ENCODE assay signal across 33 mouse cellular contexts in the genomic region with DNA sequence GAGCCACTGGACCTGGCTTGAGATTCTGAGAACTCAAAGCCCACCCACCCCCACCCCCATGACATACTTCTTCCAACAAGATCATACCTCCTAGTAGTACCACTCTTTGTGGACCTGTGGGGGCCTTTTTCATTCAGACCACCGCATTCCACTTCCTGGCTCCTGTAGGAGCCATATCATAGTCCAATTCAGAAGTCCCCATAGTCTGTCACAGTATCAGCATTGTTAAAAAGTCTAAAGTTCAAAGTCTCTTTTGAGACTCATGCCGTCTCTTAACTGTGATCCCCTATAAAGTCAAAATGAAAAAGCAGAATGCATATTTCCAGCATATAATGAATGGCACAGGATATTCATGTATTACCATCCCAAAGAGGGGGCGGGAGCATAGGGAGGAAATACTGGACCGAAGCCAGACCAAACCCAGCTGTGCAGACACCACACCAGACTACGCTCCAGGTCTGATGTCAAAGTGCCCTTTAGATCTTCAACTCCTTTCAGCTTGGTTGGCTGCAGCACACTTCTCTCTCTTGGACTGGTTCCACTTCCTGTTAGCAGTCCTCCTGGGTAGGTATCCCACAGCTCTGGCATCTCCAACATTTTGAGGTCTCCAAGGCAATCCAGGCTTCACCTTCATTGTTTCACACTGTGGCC. TPM values are rescaled to one million over a fixed set of nuclear protein-coding genes. Genes with fewer than 3 reads are reported as not detected.
DNase-seq lines count a peak whose midpoint lies in the region; ATAC-seq and TF ChIP-seq lines count a peak whose summit lies in the region.
"Had no signal": no experiment of that assay in that cellular context is flagged by ENCODE, and none has a peak within 500 bp of the region (broad histone marks: within the 10 kb centered on the region; RNA-seq: fewer than 3 reads in every experiment).

No protein-coding gene starts in this region.

- peaks cover 35% of the 10 kb centered on the region for H3K36me3 ChIP-seq in kidney, embryonic 14.5 days (ENCODE audit: control insufficient read depth, insufficient read depth, low read length)
- peaks cover 31% of the 10 kb centered on the region for H3K36me3 ChIP-seq in liver, postnatal 0 days (replicated peaks; ENCODE audit: insufficient read depth, low read length)

- DNase-seq in kidney, adult 9 months, result peak; percentile 38
- DNase-seq in ovary, adult 18-20 months (ENCODE audit: low spot score), result peak; percentile 11
- DNase-seq in ovary, postnatal 14 days (ENCODE audit: low spot score), result no peak
- peak; percentile 43 for DNase-seq in kidney, postnatal 14 days
- DNase-seq in liver, postnatal 0 days, result peak; percentile 34
- no peak for DNase-seq in cerebellum, adult 9-11 months
- DNase-seq in frontal cortex, postnatal 10 days (ENCODE audit: low spot score in 2 of 2), result no peak
- DNase-seq: adrenal gland, adult 2 months; adrenal gland, postnatal 36 days; B cell, adult 2 months; cerebellum, adult 18-20 months; cerebellum, postnatal 14 days; forebrain, postnatal 0 days; gastrocnemius, postnatal 25 days; heart, adult 2 months; heart, postnatal 10 days; lung, postnatal 36 days; retina, postnatal 1 day; right cerebral cortex, postnatal 14 days; thymus, postnatal 14 days had no signal

- no peaks in the 10 kb centered on the region for H3K4me1 ChIP-seq in kidney, embryonic 14.5 days (ENCODE audit: control insufficient read depth, insufficient read depth, low read length)
- no peaks in the 10 kb centered on the region for H3K4me1 ChIP-seq in liver, postnatal 0 days (ENCODE audit: insufficient read depth)
- H3K4me1 ChIP-seq: embryonic facial prominence, embryonic 10.5 days; embryonic facial prominence, embryonic 15.5 days; forebrain, embryonic 12.5 days; limb, embryonic 12.5 days had no signal

- ATAC-seq in kidney, embryonic 14.5 days (ENCODE audit: low FRiP score, low TSS enrichment), result no peak
- 0 out of 2 replicates have a peak, but pooled peaks have one; percentile 23 for ATAC-seq in liver, postnatal 0 days
- ATAC-seq: activated CD4-positive, CD25-positive, alpha-beta regulatory T cell, adult 4 months; forebrain, postnatal 0 days; hindbrain, postnatal 0 days; midbrain, embryonic 16.5 days had no signal

- no peaks in the 10 kb centered on the region for H3K9me3 ChIP-seq in kidney, embryonic 14.5 days (ENCODE audit: control insufficient read depth, low read length)
- H3K9me3 ChIP-seq in liver, postnatal 0 days (ENCODE audit: low read length), result no peaks in the 10 kb centered on the region
- H3K9me3 ChIP-seq: embryonic facial prominence, embryonic 10.5 days; embryonic facial prominence, embryonic 15.5 days; forebrain, embryonic 12.5 days; heart, embryonic 13.5 days; limb, embryonic 12.5 days had no signal

- TF ChIP-seq EP300 in liver, postnatal 0 days (IDR thresholded peaks at IDR 0.05; ENCODE audit: low read depth), result no peak

- no peak overlapping the region for H3K9ac ChIP-seq in kidney, embryonic 14.5 days (ENCODE audit: low read depth, low read length)
- no peak overlapping the region for H3K9ac ChIP-seq in liver, postnatal 0 days (replicated peaks)
- H3K9ac ChIP-seq: embryonic facial prominence, embryonic 15.5 days; forebrain, embryonic 12.5 days; forebrain, postnatal 0 days; heart, embryonic 13.5 days; limb, embryonic 12.5 days; liver, embryonic 14.5 days had no signal

- TF ChIP-seq CTCF in liver, postnatal 0 days (IDR thresholded peaks at IDR 0.05; ENCODE audit: low read depth), result no peak

- 87% methylated on average over 5 of the region's 5 CpGs for WGBS in kidney, embryonic 14.5 days
- WGBS in liver, postnatal 0 days (ENCODE audit: insufficient replicate concordance), result 82% methylated on average over 5 of the region's 5 CpGs

- H3K4me2 ChIP-seq in kidney, embryonic 14.5 days (replicated peaks; ENCODE audit: low read depth, low read length), result no peak overlapping the region
- no peak overlapping the region for H3K4me2 ChIP-seq in liver, postnatal 0 days (ENCODE audit: low read depth, low read length)
- H3K4me2 ChIP-seq: embryonic facial prominence, embryonic 15.5 days; forebrain, embryonic 12.5 days; heart, embryonic 13.5 days; limb, embryonic 12.5 days; midbrain, embryonic 11.5 days had no signal

- H3K4me3 ChIP-seq in kidney, embryonic 14.5 days (ENCODE audit: low read length), result no peak overlapping the region
- no peak overlapping the region for H3K4me3 ChIP-seq in liver, postnatal 0 days (ENCODE audit: low read depth, low read length)
- H3K4me3 ChIP-seq: embryonic facial prominence, embryonic 10.5 days; embryonic facial prominence, embryonic 15.5 days; forebrain, embryonic 12.5 days; heart, adult 2 months; heart, embryonic 13.5 days; layer of hippocampus, adult 2 months; left cerebral cortex, adult 2 months; limb, embryonic 12.5 days had no signal

- H3K27me3 ChIP-seq in kidney, embryonic 14.5 days (ENCODE audit: control insufficient read depth, insufficient read depth, low read length), result no peaks in the 10 kb centered on the region
- H3K27me3 ChIP-seq in liver, postnatal 0 days (ENCODE audit: insufficient read depth, low read length), result no peaks in the 10 kb centered on the region
- H3K27me3 ChIP-seq: embryonic facial prominence, embryonic 15.5 days; forebrain, embryonic 12.5 days; heart, embryonic 13.5 days; limb, embryonic 12.5 days had no signal

- H3K27ac ChIP-seq in kidney, embryonic 14.5 days (ENCODE audit: low read depth, low read length), result no peak overlapping the region
- no peak overlapping the region for H3K27ac ChIP-seq in liver, postnatal 0 days (ENCODE audit: low read depth)
- H3K27ac ChIP-seq: embryonic facial prominence, embryonic 10.5 days; embryonic facial prominence, embryonic 15.5 days; forebrain, embryonic 12.5 days; heart, adult 2 months; heart, embryonic 13.5 days; hindbrain, postnatal 0 days; layer of hippocampus, adult 2 months; left cerebral cortex, adult 2 months; limb, embryonic 12.5 days; liver, embryonic 14.5 days had no signal

RNA-seq across cellular contexts. Expression of a gene that starts 11.8 kb away (rescaled TPM):
- polyA plus RNA-seq in kidney, embryonic 14.5 days (2014; fragmentation: Nextera tagmentation; extraction: Ambion mirVana), result 4.3 and 5.6 TPM in 2 replicates
- 1.5 TPM in 2 replicates for polyA plus RNA-seq in liver, postnatal 0 days (2015; fragmentation: Nextera tagmentation; extraction: Ambion mirVana)

Comparison
In these comparisons a context has a peak if more than half of its experiments do, and no peak if none do; other contexts are left out.
1. DNase-seq: peak in kidney, adult 9 months (single experiment), ovary, adult 18-20 months (single experiment), kidney, postnatal 14 days (single experiment) and liver, postnatal 0 days (single experiment); none in ovary, postnatal 14 days (single experiment), cerebellum, adult 9-11 months (single experiment) and frontal cortex, postnatal 10 days (0 of 2).